Mouse (Mus musculus): Measurements from ENCODE around the gene Gucy2g.
"Not testable (repeated sequence)": the region's sequence is repeated elsewhere in the genome, so short reads cannot be mapped to it uniquely, and the experiment has no call there.

The Gucy2g gene

DNA sequence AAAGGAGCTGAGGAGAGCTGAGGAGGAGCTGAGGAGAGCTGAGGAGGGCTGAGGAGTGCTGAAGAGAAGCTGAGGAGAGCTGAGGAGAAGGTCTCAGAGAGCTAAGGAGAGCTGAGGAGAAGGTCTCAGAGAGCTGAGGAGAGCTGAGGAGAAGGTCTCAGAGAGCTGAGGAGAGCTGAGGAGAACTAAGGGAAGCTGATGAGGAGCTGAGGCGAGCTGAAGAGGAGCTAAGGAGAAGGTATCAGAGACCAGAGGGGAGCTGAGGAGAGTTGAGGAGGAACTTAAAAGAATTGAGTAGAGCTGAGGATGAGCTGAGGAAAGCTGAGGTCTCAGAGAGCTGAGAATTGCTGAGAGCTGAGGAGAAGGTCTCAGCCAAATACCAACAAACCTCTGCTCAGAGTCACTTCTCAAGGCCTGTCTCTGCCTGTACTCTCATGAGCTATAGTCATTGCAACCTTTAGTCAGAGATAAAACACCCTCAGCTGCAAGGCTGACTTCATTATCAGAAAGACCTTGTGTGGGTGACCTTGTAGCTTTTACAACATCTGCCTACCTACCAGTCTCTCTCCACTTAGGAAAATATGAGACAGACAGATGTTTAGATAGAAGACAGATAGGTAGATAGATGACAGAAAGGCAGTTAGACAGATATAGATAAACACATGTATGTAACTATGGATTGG lies 75.7 kb downstream of the Gucy2g start:
- DNase-seq (ENCODE audit: low read depth, low spot score) = no peak

DNA sequence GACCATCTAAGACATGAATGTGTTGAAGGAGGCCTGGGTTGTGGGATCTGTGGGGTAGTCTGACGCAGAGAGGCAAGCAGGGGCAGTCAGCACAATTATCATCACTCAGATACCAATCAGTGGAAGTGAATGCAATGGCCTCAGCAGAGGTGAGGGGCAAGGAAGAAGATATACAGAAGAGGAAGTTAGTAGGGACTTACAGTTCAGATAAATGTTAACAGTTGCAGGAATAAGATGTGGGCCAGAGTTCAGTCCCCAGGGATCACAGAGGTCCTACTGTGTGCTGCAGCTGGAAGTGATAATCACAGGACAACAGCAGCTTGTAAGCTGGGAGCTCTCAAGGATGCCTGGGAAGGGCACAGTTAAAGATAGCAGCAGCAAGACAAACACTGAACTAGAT lies 76.9 kb downstream of the Gucy2g start:
- no peak for DNase-seq (ENCODE audit: low read depth, low spot score)

DNA sequence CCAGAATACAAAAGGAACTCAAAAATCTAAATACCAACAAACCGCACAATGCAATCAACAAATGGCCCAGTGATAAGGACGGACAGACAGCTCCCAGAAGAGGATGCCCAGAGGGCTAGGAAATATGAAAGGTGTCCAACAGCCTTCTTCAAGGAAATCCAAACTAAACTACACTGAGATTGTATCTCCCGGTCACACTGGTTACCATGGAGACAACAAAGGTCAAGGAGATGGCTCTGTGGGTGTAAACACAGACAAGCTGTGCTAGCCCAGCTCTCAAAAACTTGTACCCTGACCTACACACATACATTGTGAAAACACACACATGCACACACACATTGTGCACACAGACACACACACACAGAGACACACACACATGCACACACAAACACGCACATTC lies 78.8 kb downstream of the Gucy2g start:
- no peak for DNase-seq (ENCODE audit: low read depth, low spot score)

DNA sequence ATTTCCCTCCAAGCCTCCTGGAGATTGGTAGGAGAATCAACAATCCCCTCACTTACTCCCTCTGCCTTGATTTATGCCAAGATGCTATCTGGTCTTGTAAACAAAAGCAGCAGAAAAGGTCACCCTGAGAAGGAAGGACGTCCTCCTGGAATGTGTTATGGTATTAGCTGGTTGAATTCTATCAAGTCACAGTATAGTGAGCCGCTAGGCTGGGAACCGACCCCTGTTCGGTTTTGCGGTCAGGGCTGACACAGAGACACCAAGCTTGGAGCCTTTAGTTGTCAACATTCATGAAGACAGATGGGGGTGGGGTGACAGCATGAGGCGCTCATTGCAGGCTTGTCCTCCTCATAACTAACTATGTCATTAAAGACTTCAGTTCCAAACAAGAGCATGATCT lies 81.2 kb downstream of the Gucy2g start:
- no peak for DNase-seq (ENCODE audit: low read depth, low spot score)

DNA sequence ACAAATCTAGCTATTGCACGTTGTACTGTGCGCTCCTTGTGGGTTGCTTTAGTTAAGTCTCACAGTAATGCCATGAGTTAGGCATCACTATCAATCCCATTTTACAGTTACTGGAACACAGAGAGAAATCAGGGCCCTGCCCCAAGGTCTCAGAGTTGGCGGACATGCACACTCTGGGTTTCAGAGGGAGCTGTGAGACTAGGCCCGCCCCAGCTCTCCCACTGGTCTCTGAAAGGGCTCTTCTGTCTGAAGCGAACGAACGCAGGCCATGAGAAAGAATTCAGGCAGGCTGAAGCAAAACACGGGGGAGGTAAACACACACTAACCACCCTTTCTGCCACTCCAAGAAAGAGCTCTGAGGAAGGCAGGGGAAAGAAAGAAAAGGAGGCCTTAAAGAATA lies 82.4 kb downstream of the Gucy2g start:
- no peak for DNase-seq (ENCODE audit: low read depth, low spot score)

DNA sequence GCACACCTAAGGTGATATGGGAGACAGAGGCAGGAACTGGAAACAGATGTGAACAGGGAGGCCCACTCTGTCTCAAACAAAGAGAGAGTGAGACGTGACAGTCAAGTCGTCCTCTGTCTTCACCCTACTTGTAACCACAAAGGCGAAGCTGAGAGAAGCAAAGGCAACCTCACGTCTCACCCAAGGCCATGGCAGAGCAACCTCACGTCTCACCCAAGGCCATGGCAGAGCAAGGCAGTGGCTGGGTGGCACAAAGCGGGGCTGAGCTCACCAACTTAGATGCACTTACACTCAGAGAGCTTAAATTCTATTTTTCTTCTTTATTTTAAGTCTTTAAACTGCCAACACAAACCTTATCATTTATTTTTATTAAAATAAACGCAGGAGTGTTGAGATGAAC lies 84.0 kb downstream of the Gucy2g start:
- no peak for DNase-seq (ENCODE audit: low read depth, low spot score)

DNA sequence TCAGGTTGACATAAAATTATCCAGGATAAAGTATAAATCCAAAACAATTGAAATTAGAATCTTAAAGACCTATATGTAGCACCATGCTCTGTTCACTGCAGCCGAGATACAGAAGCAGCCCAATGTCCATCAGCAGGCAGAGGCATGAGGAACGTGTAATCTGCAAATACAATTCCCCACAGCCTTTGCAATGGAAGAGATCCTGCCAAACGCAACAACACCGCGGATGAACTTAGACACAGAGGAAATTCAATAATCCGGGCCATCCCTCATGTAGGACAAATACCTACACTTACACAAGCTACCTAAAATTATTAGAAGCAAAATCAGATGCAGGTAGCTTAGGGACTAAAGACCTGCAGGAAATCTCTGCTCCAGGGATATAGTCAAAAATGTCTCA lies 88.1 kb downstream of the Gucy2g start:
- no peak for DNase-seq (ENCODE audit: low read depth, low spot score)

DNA sequence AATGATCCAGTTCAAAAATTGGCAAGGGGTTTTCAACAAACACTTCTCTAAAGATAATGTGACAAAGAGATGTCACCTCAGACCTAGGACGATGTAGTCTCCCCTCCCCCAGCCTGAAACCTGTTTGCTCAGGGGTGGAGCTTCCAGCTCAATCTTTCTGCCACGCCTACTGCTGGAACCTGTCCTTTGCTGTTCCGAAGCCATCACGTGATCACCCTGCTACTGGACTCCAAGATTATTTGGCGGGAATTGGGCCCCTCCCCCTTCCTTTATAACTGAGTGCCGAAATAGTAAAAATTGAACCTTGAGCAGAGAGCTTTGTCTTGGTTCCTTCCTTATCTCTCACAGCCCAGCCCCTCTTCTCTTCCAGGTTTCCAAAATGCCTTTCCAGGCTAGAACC lies 88.8 kb downstream of the Gucy2g start:
- not testable (repeated sequence) for DNase-seq (ENCODE audit: low read depth, low spot score)

DNA sequence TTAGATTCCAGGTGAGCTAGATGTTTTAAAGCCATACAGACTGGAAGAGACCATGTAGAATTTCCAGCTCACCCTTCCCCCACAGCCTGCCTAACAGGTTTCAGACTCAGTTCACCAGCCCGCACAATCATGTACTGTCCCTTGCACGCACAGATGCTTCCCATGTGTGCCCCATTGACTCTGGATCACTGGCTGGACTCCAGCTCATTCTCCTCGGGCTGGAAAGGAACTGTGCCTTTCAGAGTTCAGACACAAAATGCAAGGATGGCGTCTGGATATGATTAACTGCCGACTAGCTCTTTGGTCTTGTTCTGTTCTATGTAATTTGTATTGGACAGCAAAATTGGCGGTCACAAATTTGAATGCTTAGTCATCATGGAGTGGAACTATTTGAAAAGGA lies 91.4 kb downstream of the Gucy2g start:
- no peak for DNase-seq (ENCODE audit: low read depth, low spot score)

DNA sequence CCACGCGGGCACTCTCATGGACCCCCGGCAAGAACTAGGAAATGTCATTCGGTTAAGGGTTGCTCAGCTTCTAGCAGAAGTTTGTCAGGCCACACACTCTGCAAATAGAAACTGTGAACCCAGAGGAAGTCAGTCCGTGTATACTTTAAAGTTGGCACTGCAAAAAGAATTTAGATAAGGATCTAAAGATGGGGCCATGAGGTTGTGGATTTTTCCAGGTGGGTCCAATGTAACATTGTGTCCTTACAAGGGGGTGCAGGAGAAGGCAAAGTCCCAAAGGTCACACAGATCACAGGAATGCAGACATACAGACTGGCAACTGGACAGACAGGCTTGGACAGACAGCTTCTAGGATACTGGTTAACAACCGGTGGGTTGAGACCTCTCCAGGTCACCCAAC lies 92.9 kb downstream of the Gucy2g start:
- no peak for DNase-seq (ENCODE audit: low read depth, low spot score)
